Mouse (Mus musculus) forebrain, embryonic 14.5 days (tissue): ENCODE measurements at regions not wholly inside any gene's neighbourhood (a gene's known extent, or its start where the extent isn't known, plus 50 kb on each side); places are given as distances from the start of the nearest gene placed in this dataset.
A peak's percentile ranks its signal among the peaks of the same experiment; 100 is the strongest.

Source experiments
- ATAC-seq: fragments of 200-750 bp; cut with Nextera tagmentation; 2 replicates; pipeline ENCODE4 v1.8.0; 2017; ENCODE audit warnings: mild to moderate bottlenecking, moderate library complexity
- DNase-seq: peaks from one replicate; pipeline ENCODE4 v3.0.0-alpha.2; 2015; ENCODE audit warnings: low spot score
- H3K27ac ChIP-seq: fragments of 300-500 bp; sonication (generic); 2 replicates; pipeline ENCODE4 v1.5.1; 2014; ENCODE audit warnings: low read depth, mild to moderate bottlenecking, control low read depth, low read length, moderate library complexity
- H3K27me3 ChIP-seq: fragments of 300-500 bp; sonication (generic); replicated peaks from 2 replicates; pipeline ENCODE4 v1.6.1; 2014; ENCODE audit warnings: low read length, control low read depth, mixed read lengths; ENCODE audit not compliant: control insufficient read depth, insufficient read depth
- H3K36me3 ChIP-seq: fragments of 300-500 bp; sonication (generic); 2 replicates; pipeline ENCODE4 v1.6.1; 2014; ENCODE audit warnings: low read length, control low read depth; ENCODE audit not compliant: control insufficient read depth, insufficient read depth
- H3K4me1 ChIP-seq: fragments of 300-500 bp; sonication (generic); 2 replicates; pipeline ENCODE4 v1.6.1; 2014; ENCODE audit warnings: antibody characterized with exemption, low read length, control low read depth; ENCODE audit not compliant: control insufficient read depth, insufficient read depth
- H3K4me2 ChIP-seq: fragments of 300-500 bp; sonication (generic); 2 replicates; pipeline ENCODE4 v1.6.1; 2014; ENCODE audit warnings: mild to moderate bottlenecking, control low read depth, low read length
- H3K4me3 ChIP-seq: fragments of 300-500 bp; sonication (generic); 2 replicates; pipeline ENCODE4 v1.5.1; 2014; ENCODE audit warnings: low read depth, low read length, control low read depth
- H3K9ac ChIP-seq: fragments of 300-500 bp; sonication (generic); 2 replicates; pipeline ENCODE4 v1.6.1; 2014; ENCODE audit warnings: mild to moderate bottlenecking, low read length, control low read depth, moderate library complexity
- H3K9me3 ChIP-seq: fragments of 300-500 bp; sonication (generic); replicated peaks from 2 replicates; pipeline ENCODE4 v1.6.1; 2016; ENCODE audit warnings: low read length, control low read depth, mixed read lengths; ENCODE audit not compliant: control insufficient read depth
- WGBS: fragments of 180-500 bp; shearing (Covaris S2); extraction: QIAGEN DNeasy Blood & Tissue Kit; methylation state at CpG from one replicate; pipeline ENCODE4 v1.1.7; 2014; 5-methylcytosine and 5-hydroxymethylcytosine counted together

DNA sequence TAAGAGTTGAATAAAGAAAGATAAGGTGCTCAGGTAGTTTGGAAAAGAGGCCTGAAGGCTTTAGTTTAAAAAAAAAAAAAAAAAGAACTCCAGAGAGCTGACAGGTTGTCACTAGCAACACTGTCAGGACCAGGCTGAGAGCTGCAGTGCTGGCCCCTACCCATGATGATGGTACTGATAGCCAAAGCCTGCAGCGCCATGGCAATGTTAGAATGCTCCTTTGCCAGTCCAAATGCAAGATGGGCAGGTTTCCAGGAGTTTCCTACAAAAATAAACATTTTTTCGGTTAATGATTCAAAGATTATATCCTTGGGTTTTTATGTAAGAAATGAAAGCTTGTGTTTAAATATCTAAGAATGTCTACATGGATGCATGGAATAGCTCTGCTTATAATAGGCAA lies 441.9 kb downstream of the Triml1 start:
- no peaks in the 10 kb centered on the region for H3K9me3 ChIP-seq
- ATAC-seq (no peak), DNase-seq (no peak)
- no peaks in the 10 kb centered on the region for H3K27me3 ChIP-seq
- no peaks in the 10 kb centered on the region for H3K36me3 ChIP-seq
- H3K27ac ChIP-seq = no peak overlapping the region
- no peak overlapping the region for H3K4me2 ChIP-seq
- H3K4me3 ChIP-seq = no peak overlapping the region
- no peak overlapping the region for H3K9ac ChIP-seq
- no peaks in the 10 kb centered on the region for H3K4me1 ChIP-seq
- WGBS = 88% methylated on average over 2 of the region's 2 CpGs

GRCm38 (mm10) chr8:42698403-42698802 lies 442.9 kb downstream of the Triml1 start:
- Histone ChIP-seq H3K4me1 (no peaks in the 10 kb centered on the region), H3K4me3 (no peak overlapping the region), H3K27ac (no peak overlapping the region), H3K4me2 (no peak overlapping the region), H3K36me3 (no peaks in the 10 kb centered on the region), H3K9ac (no peak overlapping the region), H3K9me3 (no peaks in the 10 kb centered on the region), H3K27me3 (no peaks in the 10 kb centered on the region)
- peak; percentile 2 for DNase-seq
- no peak for ATAC-seq
